Mouse (Mus musculus): ENCODE data around the gene Nkx1-1. TPM values are rescaled to one million over a fixed set of nuclear protein-coding genes. Genes with fewer than 3 reads are reported as not detected.

Nkx1-1 gene
- total RNA-seq, 1 experiment = 0.22 TPM

- Histone ChIP-seq H3K9me3 (ENCODE audit: control insufficient read depth, insufficient read depth, low read depth, low read length) (no peaks in the 10 kb centered on the region), H3K36me3 (ENCODE audit: control insufficient read depth, insufficient read depth, low read length, poor library complexity, severe bottlenecking) (peaks cover 2% of the 10 kb centered on the region; the same call in 1 of the 2 replicates), H3K9ac (ENCODE audit: insufficient read depth, low read depth, low read length, poor library complexity, severe bottlenecking) (no peak overlapping the region), H3K27ac (ENCODE audit: insufficient read depth, low read depth, low read length, poor library complexity, severe bottlenecking) (no peak overlapping the region), H3K4me1 (ENCODE audit: control insufficient read depth in 2 of 2, insufficient read depth in 2 of 2, low read length in 2 of 2, poor library complexity in 1 of 2) (no peaks in the 10 kb centered on the region), H3K4me3 (ENCODE audit: insufficient read depth in 1 of 2, low read depth in 1 of 2, low read length in 2 of 2, poor library complexity in 1 of 2, severe bottlenecking in 1 of 2) (no peak overlapping the region)
- DNase-seq (ENCODE audit: low read depth, low spot score) = no peak
- in situ Hi-C loops (cut with MboI; ENCODE audit: low sequenced_read_pairs in 2 of 2, unreplicated experiment in 2 of 2) = loop anchor here in 1 of 2 experiments (25.0 kb wide), 1 partner anchor 111 kb away; no protein-coding TSS in a partner anchor
- no peak for TF ChIP-seq ZNF384 (IDR thresholded peaks at IDR 0.05; ENCODE audit: low read depth, low read length)
- no peak for TF ChIP-seq MAFK (IDR thresholded peaks at IDR 0.05; ENCODE audit: insufficient read depth, low read depth, low read length)
- TF ChIP-seq ZC3H11A (IDR thresholded peaks at IDR 0.05; ENCODE audit: borderline replicate concordance, low read depth, low read length) = no peak
- TF ChIP-seq HCFC1 (IDR thresholded peaks at IDR 0.05; ENCODE audit: borderline replicate concordance, insufficient read depth, low read length) = no peak
- TF ChIP-seq CHD2 (IDR thresholded peaks at IDR 0.05; ENCODE audit: low read depth, low read length) = no peak
Observed at GRCm38 (mm10) chr5:33400819-33401218, 33.0 kb downstream of the Nkx1-1 start.

GRCm38 (mm10) chr5:33396828-33397227, 36.9 kb downstream of the Nkx1-1 start:
- Histone ChIP-seq H3K4me3 (ENCODE audit: insufficient read depth in 1 of 2, low read depth in 1 of 2, low read length in 2 of 2, poor library complexity in 1 of 2, severe bottlenecking in 1 of 2) (no peak overlapping the region), H3K9ac (ENCODE audit: insufficient read depth, low read depth, low read length, poor library complexity, severe bottlenecking) (no peak overlapping the region), H3K4me1 (ENCODE audit: control insufficient read depth in 2 of 2, insufficient read depth in 2 of 2, low read length in 2 of 2, poor library complexity in 1 of 2) (no peaks in the 10 kb centered on the region), H3K27ac (ENCODE audit: insufficient read depth, low read depth, low read length, poor library complexity, severe bottlenecking) (no peak overlapping the region), H3K36me3 (ENCODE audit: control insufficient read depth, insufficient read depth, low read length, poor library complexity, severe bottlenecking) (no peaks in the 10 kb centered on the region; the same call in 1 of the 2 replicates), H3K9me3 (ENCODE audit: control insufficient read depth, insufficient read depth, low read depth, low read length) (no peaks in the 10 kb centered on the region)
- DNase-seq (ENCODE audit: low read depth, low spot score) = no peak
- no peak for TF ChIP-seq ZC3H11A (IDR thresholded peaks at IDR 0.05; ENCODE audit: borderline replicate concordance, low read depth, low read length)
- TF ChIP-seq MAFK (IDR thresholded peaks at IDR 0.05; ENCODE audit: insufficient read depth, low read depth, low read length) = no peak
- no peak for TF ChIP-seq ZNF384 (IDR thresholded peaks at IDR 0.05; ENCODE audit: low read depth, low read length)
- no peak for TF ChIP-seq CHD2 (IDR thresholded peaks at IDR 0.05; ENCODE audit: low read depth, low read length)
- no peak for TF ChIP-seq HCFC1 (IDR thresholded peaks at IDR 0.05; ENCODE audit: borderline replicate concordance, insufficient read depth, low read length)
- in situ Hi-C loops (cut with MboI; ENCODE audit: low sequenced_read_pairs in 2 of 2, unreplicated experiment in 2 of 2) = loop anchor here in 1 of 2 experiments (25.0 kb wide), 1 partner anchor 190 kb away; no protein-coding TSS in a partner anchor

GRCm38 (mm10) chr5:33395693-33396092, 38.1 kb downstream of the Nkx1-1 start:
- in situ Hi-C loops (cut with MboI; ENCODE audit: low sequenced_read_pairs in 2 of 2, unreplicated experiment in 2 of 2) = loop anchor here in 1 of 2 experiments (25.0 kb wide), 1 partner anchor 192 kb away; no protein-coding TSS in a partner anchor
- no peak for DNase-seq (ENCODE audit: low read depth, low spot score)
- no peaks in the 10 kb centered on the region for H3K9me3 ChIP-seq (ENCODE audit: control insufficient read depth, insufficient read depth, low read depth, low read length)
- no peak overlapping the region for H3K27ac ChIP-seq (ENCODE audit: insufficient read depth, low read depth, low read length, poor library complexity, severe bottlenecking)
- peaks cover 2% of the 10 kb centered on the region; the same call in 1 of the 2 replicates for H3K36me3 ChIP-seq (ENCODE audit: control insufficient read depth, insufficient read depth, low read length, poor library complexity, severe bottlenecking)
- no peaks in the 10 kb centered on the region for H3K4me1 ChIP-seq (ENCODE audit: control insufficient read depth in 2 of 2, insufficient read depth in 2 of 2, low read length in 2 of 2, poor library complexity in 1 of 2)
- H3K9ac ChIP-seq (ENCODE audit: insufficient read depth, low read depth, low read length, poor library complexity, severe bottlenecking) = no peak overlapping the region
- TF ChIP-seq MAFK (IDR thresholded peaks at IDR 0.05; ENCODE audit: insufficient read depth, low read depth, low read length) (no peak), ZNF384 (IDR thresholded peaks at IDR 0.05; ENCODE audit: low read depth, low read length) (no peak), CHD2 (IDR thresholded peaks at IDR 0.05; ENCODE audit: low read depth, low read length) (no peak), ZC3H11A (IDR thresholded peaks at IDR 0.05; ENCODE audit: borderline replicate concordance, low read depth, low read length) (no peak), HCFC1 (IDR thresholded peaks at IDR 0.05; ENCODE audit: borderline replicate concordance, insufficient read depth, low read length) (no peak)
- H3K4me3 ChIP-seq (ENCODE audit: insufficient read depth in 1 of 2, low read depth in 1 of 2, low read length in 2 of 2, poor library complexity in 1 of 2, severe bottlenecking in 1 of 2) = no peak overlapping the region

DNA sequence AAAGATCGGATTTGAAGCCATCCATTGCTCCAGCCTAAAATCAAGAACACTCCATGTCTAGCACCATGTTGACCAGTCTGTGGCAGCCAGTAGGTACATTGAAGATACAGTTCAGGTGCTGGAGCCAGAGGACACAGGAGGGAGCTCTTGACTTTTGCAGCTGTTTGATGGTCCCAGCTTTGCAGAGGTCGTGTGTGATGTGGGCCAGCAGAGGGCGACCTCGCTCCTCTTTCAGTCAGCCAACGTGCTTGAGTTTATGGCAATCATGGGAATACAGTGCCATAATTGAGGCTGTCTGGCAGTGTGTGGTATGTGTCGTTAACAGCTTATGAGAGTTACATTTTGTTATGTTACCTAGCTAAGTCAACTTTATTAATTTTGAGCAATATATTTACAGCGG, 40.0 kb downstream of the Nkx1-1 start:
- Histone ChIP-seq H3K4me3 (ENCODE audit: insufficient read depth in 1 of 2, low read depth in 1 of 2, low read length in 2 of 2, poor library complexity in 1 of 2, severe bottlenecking in 1 of 2) (no peak overlapping the region), H3K36me3 (ENCODE audit: control insufficient read depth, insufficient read depth, low read length, poor library complexity, severe bottlenecking) (peaks cover 5% of the 10 kb centered on the region; the same call in 1 of the 2 replicates), H3K27ac (ENCODE audit: insufficient read depth, low read depth, low read length, poor library complexity, severe bottlenecking) (no peak overlapping the region), H3K9me3 (ENCODE audit: control insufficient read depth, insufficient read depth, low read depth, low read length) (no peaks in the 10 kb centered on the region), H3K9ac (ENCODE audit: insufficient read depth, low read depth, low read length, poor library complexity, severe bottlenecking) (no peak overlapping the region), H3K4me1 (ENCODE audit: control insufficient read depth in 2 of 2, insufficient read depth in 2 of 2, low read length in 2 of 2, poor library complexity in 1 of 2) (no peaks in the 10 kb centered on the region)
- TF ChIP-seq CHD2 (IDR thresholded peaks at IDR 0.05; ENCODE audit: low read depth, low read length) (no peak), HCFC1 (IDR thresholded peaks at IDR 0.05; ENCODE audit: borderline replicate concordance, insufficient read depth, low read length) (no peak), ZNF384 (IDR thresholded peaks at IDR 0.05; ENCODE audit: low read depth, low read length) (no peak), ZC3H11A (IDR thresholded peaks at IDR 0.05; ENCODE audit: borderline replicate concordance, low read depth, low read length) (peak; percentile 94), MAFK (IDR thresholded peaks at IDR 0.05; ENCODE audit: insufficient read depth, low read depth, low read length) (no peak)
- in situ Hi-C loops (cut with MboI; ENCODE audit: low sequenced_read_pairs in 2 of 2, unreplicated experiment in 2 of 2) = loop anchor here (5.0 to 25.0 kb wide), 2 partner anchors 193 to 198 kb away; no protein-coding TSS in a partner anchor
- peak; percentile 57 for DNase-seq (ENCODE audit: low read depth, low spot score)

Data from ES-E14 (cell line).